Mouse (Mus musculus): Measurements from ENCODE around the gene Gda. TPM values are rescaled to one million over a fixed set of nuclear protein-coding genes. Genes with fewer than 3 reads are reported as not detected.

Gda gene
- total and polyA plus RNA-seq, 2 experiments from 2014 or later, result 2.4 to 6.9 TPM

DNA sequence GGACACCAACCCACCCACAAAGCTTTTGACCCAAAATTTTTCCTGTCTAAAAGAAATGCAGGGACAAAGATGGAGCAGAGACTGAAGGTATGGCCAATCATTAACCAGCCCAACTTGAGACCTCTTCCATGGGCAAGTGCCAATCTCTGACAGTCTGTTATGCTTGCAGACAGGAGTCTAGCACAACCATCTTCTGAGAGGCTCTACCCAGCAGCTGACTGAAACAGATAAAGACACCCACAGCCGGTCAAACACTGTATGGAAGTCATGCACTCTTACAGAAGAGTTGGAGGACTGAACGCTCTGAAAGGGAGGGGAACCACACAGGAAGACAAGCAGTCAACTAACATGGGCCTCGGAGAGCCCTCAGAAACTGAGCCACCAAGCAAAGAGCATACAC lies 36.7 kb downstream of the Gda start:
- DNase-seq (ENCODE audit: low spot score), result no peak
- H3K4me2 ChIP-seq (ENCODE audit: low read depth, low read length, poor library complexity, severe bottlenecking), result no peak overlapping the region
- H3K4me3 ChIP-seq (ENCODE audit: low read depth, low read length), result no peak overlapping the region
- H3K27me3 ChIP-seq (ENCODE audit: insufficient read depth, low read length), result no peaks in the 10 kb centered on the region
- no peaks in the 10 kb centered on the region for H3K4me1 ChIP-seq (ENCODE audit: insufficient read depth, low read length)
- 94% methylated on average over 3 of the region's 3 CpGs for WGBS
- no peak for TF ChIP-seq CTCF (IDR thresholded peaks at IDR 0.05)
- H3K9me3 ChIP-seq (ENCODE audit: low read length), result no peaks in the 10 kb centered on the region
- no peak overlapping the region for H3K27ac ChIP-seq (ENCODE audit: low read depth, low read length)
- no peak overlapping the region for H3K9ac ChIP-seq (replicated peaks; ENCODE audit: low read length, poor library complexity, severe bottlenecking)
- no peak for ATAC-seq (ENCODE audit: low FRiP score)
- no peaks in the 10 kb centered on the region for H3K36me3 ChIP-seq (ENCODE audit: insufficient read depth, low read length)

DNA sequence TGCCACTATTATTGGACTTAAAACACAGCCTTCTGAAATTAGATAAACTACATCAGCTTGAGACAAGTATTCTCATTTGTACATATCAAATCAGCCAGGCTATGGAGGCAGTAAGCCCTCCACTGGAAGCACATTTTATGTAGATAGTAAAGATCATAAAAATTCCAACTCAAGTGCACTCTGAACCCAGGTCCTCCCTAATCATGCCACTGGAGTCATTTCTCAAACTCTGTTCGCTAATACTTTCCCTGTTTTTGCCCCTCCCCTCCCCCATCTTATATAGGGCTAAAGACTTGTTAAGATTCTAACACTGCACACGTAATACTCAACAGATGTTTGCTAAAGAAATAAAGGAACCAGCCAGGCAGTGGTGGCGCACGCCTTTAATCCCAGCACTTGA lies 39.9 kb downstream of the Gda start:
- no peak for DNase-seq (ENCODE audit: low spot score)
- Histone ChIP-seq H3K36me3 (ENCODE audit: insufficient read depth, low read length) (no peaks in the 10 kb centered on the region), H3K9me3 (ENCODE audit: low read length) (no peaks in the 10 kb centered on the region), H3K4me3 (ENCODE audit: low read depth, low read length) (no peak overlapping the region), H3K27me3 (ENCODE audit: insufficient read depth, low read length) (no peaks in the 10 kb centered on the region), H3K4me1 (ENCODE audit: insufficient read depth, low read length) (no peaks in the 10 kb centered on the region), H3K9ac (replicated peaks; ENCODE audit: low read length, poor library complexity, severe bottlenecking) (no peak overlapping the region), H3K4me2 (ENCODE audit: low read depth, low read length, poor library complexity, severe bottlenecking) (no peak overlapping the region), H3K27ac (ENCODE audit: low read depth, low read length) (no peak overlapping the region)
- no peak for TF ChIP-seq CTCF (IDR thresholded peaks at IDR 0.05)
- no peak for ATAC-seq (ENCODE audit: low FRiP score)
- WGBS, result 90% methylated on average over 4 of the region's 4 CpGs

DNA sequence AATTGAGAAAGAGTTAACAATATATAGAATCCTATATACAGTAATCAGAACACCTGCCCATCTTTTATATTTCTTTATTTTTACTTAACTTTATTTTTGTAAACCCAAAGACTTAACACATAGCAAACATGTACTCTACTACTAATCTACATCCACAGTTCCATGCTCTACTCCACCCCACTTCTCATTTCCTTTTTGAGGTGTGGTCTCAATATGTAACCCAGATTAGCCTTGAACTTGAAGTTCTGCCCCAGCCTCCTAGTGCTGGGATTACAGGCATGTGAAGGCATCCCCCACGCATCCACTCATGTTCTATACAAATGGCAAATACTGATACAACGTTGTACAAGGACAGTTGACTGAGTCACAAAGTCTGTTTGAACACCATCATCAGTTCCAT lies 40.4 kb downstream of the Gda start:
- Histone ChIP-seq H3K4me1 (ENCODE audit: insufficient read depth, low read length) (no peaks in the 10 kb centered on the region), H3K4me3 (ENCODE audit: low read depth, low read length) (no peak overlapping the region), H3K9me3 (ENCODE audit: low read length) (no peaks in the 10 kb centered on the region), H3K27ac (ENCODE audit: low read depth, low read length) (no peak overlapping the region), H3K9ac (replicated peaks; ENCODE audit: low read length, poor library complexity, severe bottlenecking) (no peak overlapping the region), H3K27me3 (ENCODE audit: insufficient read depth, low read length) (no peaks in the 10 kb centered on the region), H3K36me3 (ENCODE audit: insufficient read depth, low read length) (no peaks in the 10 kb centered on the region), H3K4me2 (ENCODE audit: low read depth, low read length, poor library complexity, severe bottlenecking) (no peak overlapping the region)
- ATAC-seq (ENCODE audit: low FRiP score) (no peak), DNase-seq (ENCODE audit: low spot score) (no peak)
- no peak for TF ChIP-seq CTCF (IDR thresholded peaks at IDR 0.05)
- WGBS, result 90% methylated on average over 2 of the region's 2 CpGs

DNA sequence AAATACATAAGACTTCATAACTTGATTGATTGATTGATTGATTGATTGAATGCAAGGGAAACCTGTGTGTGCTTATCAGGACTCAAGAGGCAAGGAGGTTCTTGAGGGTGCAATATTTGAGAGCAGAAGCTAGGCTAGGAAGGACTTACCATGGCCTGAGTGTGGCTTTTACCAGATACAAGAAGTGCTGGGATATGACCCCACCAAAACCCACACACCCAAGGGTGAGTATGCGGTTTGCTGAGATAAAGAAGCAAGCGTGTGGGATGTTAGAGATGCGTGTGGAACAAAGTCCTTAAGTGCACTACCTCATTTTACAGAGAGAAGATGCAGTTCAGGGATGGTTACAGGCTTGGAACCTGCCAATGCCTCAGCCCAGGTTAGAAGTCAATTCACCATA lies 41.0 kb downstream of the Gda start:
- no peak overlapping the region for H3K9ac ChIP-seq (replicated peaks; ENCODE audit: low read length, poor library complexity, severe bottlenecking)
- no peaks in the 10 kb centered on the region for H3K9me3 ChIP-seq (ENCODE audit: low read length)
- no peaks in the 10 kb centered on the region for H3K27me3 ChIP-seq (ENCODE audit: insufficient read depth, low read length)
- H3K27ac ChIP-seq (ENCODE audit: low read depth, low read length), result no peak overlapping the region
- no peaks in the 10 kb centered on the region for H3K4me1 ChIP-seq (ENCODE audit: insufficient read depth, low read length)
- DNase-seq (ENCODE audit: low spot score) (no peak), ATAC-seq (ENCODE audit: low FRiP score) (no peak)
- WGBS, result 97% methylated on average over 3 of the region's 3 CpGs
- no peak overlapping the region for H3K4me3 ChIP-seq (ENCODE audit: low read depth, low read length)
- no peak for TF ChIP-seq CTCF (IDR thresholded peaks at IDR 0.05)
- no peak overlapping the region for H3K4me2 ChIP-seq (ENCODE audit: low read depth, low read length, poor library complexity, severe bottlenecking)
- no peaks in the 10 kb centered on the region for H3K36me3 ChIP-seq (ENCODE audit: insufficient read depth, low read length)

DNA sequence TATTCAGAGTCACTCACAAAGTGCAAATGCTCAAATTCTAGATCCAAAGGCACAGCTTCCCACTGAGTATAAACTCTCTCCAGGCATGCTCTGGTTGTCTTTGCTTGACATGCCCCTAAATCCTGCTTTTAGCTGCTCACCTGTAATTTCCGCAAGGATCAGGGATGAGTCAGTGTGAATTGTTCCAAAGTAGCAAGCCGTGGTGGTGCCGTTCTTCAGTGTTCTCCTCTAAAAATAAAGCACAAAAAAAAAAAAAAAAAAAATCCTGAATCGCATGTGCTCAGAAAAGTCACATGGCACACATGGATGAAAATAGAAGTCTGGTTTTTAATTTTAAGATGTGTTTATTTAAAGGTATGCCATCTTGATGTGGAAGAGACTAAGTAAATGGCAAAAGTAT lies 47.9 kb downstream of the Gda start:
- H3K36me3 ChIP-seq (ENCODE audit: insufficient read depth, low read length), result no peaks in the 10 kb centered on the region
- H3K9ac ChIP-seq (replicated peaks; ENCODE audit: low read length, poor library complexity, severe bottlenecking), result no peak overlapping the region
- H3K4me3 ChIP-seq (ENCODE audit: low read depth, low read length), result no peak overlapping the region
- no peak overlapping the region for H3K27ac ChIP-seq (ENCODE audit: low read depth, low read length)
- no peak for TF ChIP-seq CTCF (IDR thresholded peaks at IDR 0.05)
- 95% methylated on average over 4 of the region's 4 CpGs for WGBS
- no peaks in the 10 kb centered on the region for H3K4me1 ChIP-seq (ENCODE audit: insufficient read depth, low read length)
- no peak for DNase-seq (ENCODE audit: low spot score)
- no peak overlapping the region for H3K4me2 ChIP-seq (ENCODE audit: low read depth, low read length, poor library complexity, severe bottlenecking)
- no peaks in the 10 kb centered on the region for H3K27me3 ChIP-seq (ENCODE audit: insufficient read depth, low read length)
- no peaks in the 10 kb centered on the region for H3K9me3 ChIP-seq (ENCODE audit: low read length)
- no peak for ATAC-seq (ENCODE audit: low FRiP score)

DNA sequence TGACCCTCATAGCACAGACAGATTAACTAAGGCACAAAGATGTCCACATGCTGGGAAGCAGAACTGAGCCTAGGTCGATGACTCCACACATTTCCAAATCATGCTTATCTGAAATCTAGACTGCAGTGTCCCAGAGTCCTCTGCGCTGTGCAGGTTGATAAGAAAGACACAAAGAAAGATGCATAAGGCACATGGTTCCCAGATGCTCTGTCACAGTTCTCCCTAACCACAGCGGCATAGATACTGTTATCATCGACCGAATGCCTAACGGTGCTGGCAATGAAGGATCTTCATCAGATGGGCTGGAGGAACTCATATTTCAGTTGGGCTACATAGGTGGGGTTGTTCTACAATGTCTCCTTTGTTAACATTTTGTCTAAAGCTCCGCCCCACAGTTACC lies 49.5 kb downstream of the Gda start:
- no peak overlapping the region for H3K4me2 ChIP-seq (ENCODE audit: low read depth, low read length, poor library complexity, severe bottlenecking)
- no peaks in the 10 kb centered on the region for H3K27me3 ChIP-seq (ENCODE audit: insufficient read depth, low read length)
- no peaks in the 10 kb centered on the region for H3K9me3 ChIP-seq (ENCODE audit: low read length)
- no peaks in the 10 kb centered on the region for H3K4me1 ChIP-seq (ENCODE audit: insufficient read depth, low read length)
- ATAC-seq (ENCODE audit: low FRiP score), result no peak
- no peak for TF ChIP-seq CTCF (IDR thresholded peaks at IDR 0.05)
- H3K36me3 ChIP-seq (ENCODE audit: insufficient read depth, low read length), result no peaks in the 10 kb centered on the region
- WGBS, result 91% methylated on average over 7 of the region's 7 CpGs
- DNase-seq (ENCODE audit: low spot score), result no peak
- H3K27ac ChIP-seq (ENCODE audit: low read depth, low read length), result no peak overlapping the region
- H3K4me3 ChIP-seq (ENCODE audit: low read depth, low read length), result no peak overlapping the region
- no peak overlapping the region for H3K9ac ChIP-seq (replicated peaks; ENCODE audit: low read length, poor library complexity, severe bottlenecking)

DNA sequence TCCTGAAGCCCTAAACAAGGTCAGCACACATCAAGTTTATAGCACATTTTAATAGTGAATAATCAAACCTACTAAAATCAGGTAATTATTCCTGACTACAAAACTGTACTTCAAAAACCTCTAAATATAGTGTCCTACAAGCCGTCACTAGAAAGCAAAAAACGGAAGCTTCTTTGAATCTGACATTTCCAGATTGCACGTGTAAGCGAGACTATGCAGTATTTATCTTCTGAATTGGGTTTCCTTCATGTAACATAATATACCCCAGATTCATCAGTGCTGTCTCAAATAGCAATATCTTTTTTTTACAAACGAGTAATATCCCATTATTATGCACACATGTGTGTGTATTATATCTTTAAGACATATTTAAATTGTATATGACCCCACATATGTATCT lies 54.8 kb downstream of the Gda start:
- WGBS, result 88% methylated on average over 5 of the region's 5 CpGs

More for the DNA sequence above, 54.8 kb downstream of the Gda start:
- TF ChIP-seq CTCF (IDR thresholded peaks at IDR 0.05), result no peak
- no peaks in the 10 kb centered on the region for H3K9me3 ChIP-seq (ENCODE audit: low read length)
- ATAC-seq (ENCODE audit: low FRiP score) (no peak), DNase-seq (ENCODE audit: low spot score) (no peak)
- no peaks in the 10 kb centered on the region for H3K36me3 ChIP-seq (ENCODE audit: insufficient read depth, low read length)
- H3K27me3 ChIP-seq (ENCODE audit: insufficient read depth, low read length), result no peaks in the 10 kb centered on the region
- no peaks in the 10 kb centered on the region for H3K4me1 ChIP-seq (ENCODE audit: insufficient read depth, low read length)
- no peak overlapping the region for H3K27ac ChIP-seq (ENCODE audit: low read depth, low read length)
- H3K4me2 ChIP-seq (ENCODE audit: low read depth, low read length, poor library complexity, severe bottlenecking), result no peak overlapping the region
- H3K9ac ChIP-seq (replicated peaks; ENCODE audit: low read length, poor library complexity, severe bottlenecking), result no peak overlapping the region
- H3K4me3 ChIP-seq (ENCODE audit: low read depth, low read length), result no peak overlapping the region

All from midbrain, postnatal 0 days (tissue).